Mouse (Mus musculus) liver, embryonic 12.5 days (tissue): ENCODE measurements at regions not wholly inside any gene's neighbourhood (a gene's known extent, or its start where the extent isn't known, plus 50 kb on each side); places are given as distances from the start of the nearest gene placed in this dataset.

Experiments used
- ATAC-seq: fragments of 200-750 bp; cut with Nextera tagmentation; 2 replicates; pipeline ENCODE4 v1.8.0; 2017; ENCODE audit warnings: moderate number of reproducible peaks, mild to moderate bottlenecking, moderate library complexity
- H3K27ac ChIP-seq: fragments of 300-500 bp; sonication (generic); 2 replicates; pipeline ENCODE4 v1.5.1; 2016; ENCODE audit warnings: mild to moderate bottlenecking
- H3K27me3 ChIP-seq: fragments of 300-500 bp; sonication (generic); replicated peaks from 2 replicates; pipeline ENCODE4 v1.6.1; 2016; ENCODE audit warnings: mild to moderate bottlenecking, moderate library complexity
- H3K36me3 ChIP-seq: fragments of 300-500 bp; sonication (generic); 2 replicates; pipeline ENCODE4 v1.6.1; 2016; ENCODE audit warnings: mild to moderate bottlenecking, moderate library complexity
- H3K4me1 ChIP-seq: fragments of 300-500 bp; sonication (generic); 2 replicates; pipeline ENCODE4 v1.6.1; 2016
- H3K4me2 ChIP-seq: fragments of 300-500 bp; sonication (generic); 2 replicates; pipeline ENCODE4 v1.6.1; 2016; ENCODE audit warnings: mild to moderate bottlenecking, moderate library complexity
- H3K4me3 ChIP-seq: fragments of 300-500 bp; sonication (generic); 2 replicates; pipeline ENCODE4 v1.5.1; 2016; ENCODE audit warnings: mild to moderate bottlenecking, moderate library complexity
- H3K9ac ChIP-seq: fragments of 300-500 bp; sonication (generic); 2 replicates; pipeline ENCODE4 v1.6.1; 2016; ENCODE audit warnings: mild to moderate bottlenecking, moderate library complexity
- H3K9me3 ChIP-seq: fragments of 300-500 bp; sonication (generic); replicated peaks from 2 replicates; pipeline ENCODE4 v1.6.1; 2016; ENCODE audit warnings: mild to moderate bottlenecking, moderate library complexity
- WGBS: fragments of 180-500 bp; shearing (Covaris S2); methylation state at CpG from one replicate; pipeline ENCODE4 v1.1.7; 2016; ENCODE audit not compliant: insufficient replicate concordance; 5-methylcytosine and 5-hydroxymethylcytosine counted together

DNA sequence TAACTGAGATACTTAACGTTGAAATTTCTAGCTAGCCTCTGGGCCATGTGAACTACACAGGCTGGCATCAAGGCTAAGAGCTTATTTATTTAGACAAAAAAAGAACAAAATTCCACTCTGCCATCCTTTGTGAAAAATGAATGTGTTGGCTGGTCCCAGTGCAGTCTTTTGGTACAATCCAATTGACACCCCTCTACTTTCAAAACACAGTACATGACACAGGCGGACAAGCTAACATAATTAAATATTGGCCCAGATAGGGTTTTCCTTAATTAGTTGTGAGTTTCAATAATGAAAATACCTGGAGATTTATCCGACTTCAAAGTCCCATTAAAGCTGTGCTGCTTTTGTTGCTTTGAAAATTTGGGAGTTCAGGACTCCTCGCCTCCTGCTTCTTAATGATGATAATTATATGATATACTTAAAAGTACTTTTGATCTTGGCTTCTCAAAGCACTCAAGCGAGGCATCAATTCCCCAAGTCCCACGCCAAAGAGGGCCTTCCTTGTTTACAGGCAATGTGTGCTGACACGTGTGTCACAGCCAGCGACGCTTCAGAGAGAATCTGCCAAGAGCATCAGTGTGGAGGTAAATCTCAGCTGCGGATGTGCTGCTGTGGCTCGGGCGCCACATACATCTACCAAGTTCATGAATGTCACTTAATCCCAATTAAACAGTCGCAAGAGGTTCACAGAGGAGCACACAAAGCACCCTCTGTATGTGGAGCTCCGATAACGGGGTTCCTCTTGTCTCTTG is 429.5 kb upstream of the Fam92a start:
- H3K9ac ChIP-seq: no peak overlapping the region
- no peak for ATAC-seq
- no peaks in the 10 kb centered on the region for H3K9me3 ChIP-seq
- WGBS: 73% methylated on average over 15 of the region's 15 CpGs
- no peaks in the 10 kb centered on the region for H3K27me3 ChIP-seq
- H3K27ac ChIP-seq: no peak overlapping the region
- H3K4me2 ChIP-seq: no peak overlapping the region
- no peak overlapping the region for H3K4me3 ChIP-seq
- no peaks in the 10 kb centered on the region for H3K4me1 ChIP-seq
- no peaks in the 10 kb centered on the region for H3K36me3 ChIP-seq

- 71% methylated on average over 10 of the region's 10 CpGs for WGBS
- H3K4me3 ChIP-seq: no peak overlapping the region
- ATAC-seq: no peak
- no peaks in the 10 kb centered on the region for H3K4me1 ChIP-seq
- no peaks in the 10 kb centered on the region for H3K36me3 ChIP-seq
- H3K4me2 ChIP-seq: no peak overlapping the region
- H3K27me3 ChIP-seq: no peaks in the 10 kb centered on the region
- H3K9me3 ChIP-seq: no peaks in the 10 kb centered on the region
- H3K9ac ChIP-seq: no peak overlapping the region
- no peak overlapping the region for H3K27ac ChIP-seq
These were observed 424.1 kb upstream of the Fam92a start for GRCm38 (mm10) chr4:12595801-12596515.

- ATAC-seq: no peak
- Histone ChIP-seq H3K27ac (no peak overlapping the region), H3K4me3 (no peak overlapping the region), H3K36me3 (no peaks in the 10 kb centered on the region), H3K9ac (no peak overlapping the region), H3K4me1 (no peaks in the 10 kb centered on the region), H3K9me3 (no peaks in the 10 kb centered on the region), H3K4me2 (no peak overlapping the region), H3K27me3 (no peaks in the 10 kb centered on the region)
- WGBS: 61% methylated on average over 3 of the region's 3 CpGs
These were observed 421.2 kb upstream of the Fam92a start for GRCm38 (mm10) chr4:12592973-12593372.

- Histone ChIP-seq H3K36me3 (no peaks in the 10 kb centered on the region), H3K4me1 (no peaks in the 10 kb centered on the region), H3K27me3 (no peaks in the 10 kb centered on the region), H3K27ac (no peak overlapping the region), H3K4me3 (no peak overlapping the region), H3K9me3 (no peaks in the 10 kb centered on the region), H3K4me2 (no peak overlapping the region), H3K9ac (no peak overlapping the region)
- ATAC-seq: no peak
- 76% methylated on average over 4 of the region's 4 CpGs for WGBS
These were observed 406.3 kb upstream of the Fam92a start for GRCm38 (mm10) chr4:12578102-12578501.

GRCm38 (mm10) chr4:12571881-12572280 is 400.1 kb upstream of the Fam92a start:
- H3K4me3 ChIP-seq: no peak overlapping the region
- no peaks in the 10 kb centered on the region for H3K27me3 ChIP-seq
- no peak overlapping the region for H3K4me2 ChIP-seq
- H3K9me3 ChIP-seq: no peaks in the 10 kb centered on the region
- ATAC-seq: no peak
- no peaks in the 10 kb centered on the region for H3K4me1 ChIP-seq
- H3K27ac ChIP-seq: no peak overlapping the region
- no peak overlapping the region for H3K9ac ChIP-seq
- no peaks in the 10 kb centered on the region for H3K36me3 ChIP-seq

DNA sequence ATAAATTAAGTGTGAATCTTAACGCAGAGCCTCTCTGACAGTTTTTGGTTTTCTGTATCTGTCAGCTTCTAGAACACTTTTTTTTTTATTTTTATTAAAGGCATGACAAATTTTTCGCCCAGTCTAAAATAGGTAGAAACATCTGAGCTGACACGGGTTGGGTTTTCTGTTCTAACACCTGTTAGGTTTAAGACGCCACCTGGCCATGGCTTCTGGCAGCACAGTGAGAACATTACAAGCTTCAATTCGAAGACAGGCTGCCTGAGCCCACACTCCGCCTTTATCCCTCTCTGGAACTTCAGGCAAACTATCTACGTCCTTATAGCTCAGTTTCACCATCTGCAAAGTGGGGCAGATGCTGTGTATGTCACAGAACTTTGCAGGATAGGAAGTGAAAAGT is 398.9 kb upstream of the Fam92a start:
- Histone ChIP-seq H3K9me3 (no peaks in the 10 kb centered on the region), H3K4me3 (no peak overlapping the region), H3K27ac (no peak overlapping the region), H3K36me3 (no peaks in the 10 kb centered on the region), H3K9ac (no peak overlapping the region), H3K27me3 (no peaks in the 10 kb centered on the region), H3K4me2 (no peak overlapping the region), H3K4me1 (no peaks in the 10 kb centered on the region)
- WGBS: 55% methylated on average over 7 of the region's 7 CpGs
- no peak for ATAC-seq

DNA sequence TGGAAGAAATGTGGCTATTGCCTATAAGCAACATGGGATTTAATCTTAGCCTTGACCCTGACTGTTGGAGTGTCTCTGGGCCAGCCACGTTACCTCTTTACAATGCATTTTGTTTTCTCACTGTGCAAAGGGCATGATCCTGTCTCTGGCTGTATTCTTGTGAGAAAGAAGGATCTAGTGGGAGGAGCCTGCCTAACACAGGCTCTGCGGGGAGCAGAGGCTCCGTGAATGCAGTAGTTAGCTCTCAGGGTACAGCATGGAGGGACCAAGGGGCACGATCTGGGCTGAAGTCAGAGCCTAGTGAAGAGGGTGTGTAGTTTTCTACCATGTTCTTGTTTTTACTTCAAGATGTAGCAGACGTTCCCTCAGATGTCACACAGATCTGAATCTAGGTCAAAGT is 395.8 kb upstream of the Fam92a start:
- no peak overlapping the region for H3K27ac ChIP-seq
- H3K4me1 ChIP-seq: no peaks in the 10 kb centered on the region
- H3K4me2 ChIP-seq: no peak overlapping the region
- H3K4me3 ChIP-seq: no peak overlapping the region
- no peaks in the 10 kb centered on the region for H3K27me3 ChIP-seq
- 38% methylated on average over 5 of the region's 5 CpGs for WGBS
- ATAC-seq: no peak
- H3K9me3 ChIP-seq: no peaks in the 10 kb centered on the region
- no peaks in the 10 kb centered on the region for H3K36me3 ChIP-seq
- no peak overlapping the region for H3K9ac ChIP-seq

DNA sequence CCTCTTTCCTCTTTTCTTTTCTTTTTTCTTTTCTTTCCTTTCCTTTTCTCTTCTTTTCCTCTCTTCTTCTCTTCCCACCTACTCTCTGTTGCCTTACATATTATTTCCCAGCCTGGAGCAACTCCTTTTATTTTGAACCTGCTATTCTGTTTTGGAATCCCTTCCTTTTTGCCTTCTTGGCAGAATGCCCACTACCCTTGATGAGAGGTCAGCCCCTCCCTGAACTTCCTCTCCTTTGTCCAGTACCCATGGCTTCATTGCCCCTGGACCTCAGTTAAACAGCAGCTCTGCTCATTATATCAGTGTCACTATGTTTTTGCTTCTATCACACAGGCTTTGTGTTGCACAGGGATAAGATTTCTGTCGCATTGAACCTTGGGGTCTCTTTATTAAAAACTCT is 391.2 kb upstream of the Fam92a start:
- WGBS: 54% methylated on average over 1 of the region's 1 CpGs
- no peak overlapping the region for H3K9ac ChIP-seq
- ATAC-seq: no peak
- H3K27me3 ChIP-seq: no peaks in the 10 kb centered on the region
- H3K4me2 ChIP-seq: no peak overlapping the region
- no peaks in the 10 kb centered on the region for H3K9me3 ChIP-seq
- H3K4me1 ChIP-seq: no peaks in the 10 kb centered on the region
- no peak overlapping the region for H3K4me3 ChIP-seq
- H3K27ac ChIP-seq: no peak overlapping the region
- H3K36me3 ChIP-seq: no peaks in the 10 kb centered on the region

GRCm38 (mm10) chr4:12560546-12560945 is 388.7 kb upstream of the Fam92a start:
- no peaks in the 10 kb centered on the region for H3K36me3 ChIP-seq
- 51% methylated on average over 3 of the region's 3 CpGs for WGBS
- H3K4me2 ChIP-seq: no peak overlapping the region
- no peaks in the 10 kb centered on the region for H3K27me3 ChIP-seq
- no peak overlapping the region for H3K4me3 ChIP-seq
- H3K27ac ChIP-seq: no peak overlapping the region
- no peaks in the 10 kb centered on the region for H3K4me1 ChIP-seq
- no peaks in the 10 kb centered on the region for H3K9me3 ChIP-seq
- ATAC-seq: no peak
- no peak overlapping the region for H3K9ac ChIP-seq

DNA sequence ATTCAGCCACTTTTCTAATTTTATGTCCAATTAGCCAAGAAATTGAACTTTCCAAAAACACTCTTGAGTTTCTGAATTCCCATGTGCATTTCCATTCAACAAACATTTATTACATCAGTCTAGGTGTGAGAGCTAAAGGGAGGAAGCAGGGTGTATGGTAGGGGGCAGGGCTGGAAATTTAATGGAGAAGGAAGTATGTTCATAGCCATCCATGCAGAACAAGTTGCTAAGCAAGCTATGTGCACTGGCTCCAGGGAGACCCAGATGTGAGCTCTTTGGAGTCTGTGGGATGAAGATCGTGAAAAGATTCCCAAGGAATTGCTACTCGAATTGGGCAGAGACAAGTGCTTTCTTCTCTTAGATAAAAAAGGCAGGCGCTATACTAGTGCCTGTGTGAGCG is 388.2 kb upstream of the Fam92a start:
- H3K27ac ChIP-seq: no peak overlapping the region
- 70% methylated on average over 4 of the region's 4 CpGs for WGBS
- no peak overlapping the region for H3K4me2 ChIP-seq
- H3K9ac ChIP-seq: no peak overlapping the region
- H3K4me3 ChIP-seq: no peak overlapping the region
- H3K36me3 ChIP-seq: no peaks in the 10 kb centered on the region
- no peaks in the 10 kb centered on the region for H3K4me1 ChIP-seq
- H3K9me3 ChIP-seq: no peaks in the 10 kb centered on the region
- H3K27me3 ChIP-seq: no peaks in the 10 kb centered on the region
- ATAC-seq: no peak

GRCm38 (mm10) chr4:12557105-12557504 is 385.3 kb upstream of the Fam92a start:
- no peaks in the 10 kb centered on the region for H3K4me1 ChIP-seq
- no peak for ATAC-seq
- no peak overlapping the region for H3K4me2 ChIP-seq
- no peak overlapping the region for H3K9ac ChIP-seq
- 53% methylated on average over 2 of the region's 2 CpGs for WGBS
- no peak overlapping the region for H3K4me3 ChIP-seq
- no peak overlapping the region for H3K27ac ChIP-seq
- H3K9me3 ChIP-seq: no peaks in the 10 kb centered on the region
- no peaks in the 10 kb centered on the region for H3K27me3 ChIP-seq
- H3K36me3 ChIP-seq: no peaks in the 10 kb centered on the region

DNA sequence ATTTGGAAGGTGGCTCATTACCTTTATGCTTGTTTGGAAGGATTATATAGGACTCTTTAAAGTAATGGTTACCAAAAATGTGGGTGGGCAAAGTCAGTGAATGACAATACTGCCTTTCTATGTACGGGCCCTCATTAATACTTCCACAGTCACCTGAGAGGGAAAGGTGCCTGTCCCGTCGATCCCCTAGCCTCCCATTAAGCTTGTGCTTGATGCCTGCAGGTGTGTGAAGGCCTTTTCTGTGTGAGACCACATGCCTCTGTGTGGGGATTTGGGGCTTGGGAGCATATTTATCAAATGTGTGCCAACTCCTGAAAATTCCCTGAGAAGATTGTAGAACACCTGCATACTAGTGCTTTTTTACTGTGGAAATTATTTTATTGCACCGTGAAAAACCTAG is 377.4 kb upstream of the Fam92a start:
- no peaks in the 10 kb centered on the region for H3K9me3 ChIP-seq
- ATAC-seq: no peak
- H3K27ac ChIP-seq: no peak overlapping the region
- H3K4me3 ChIP-seq: no peak overlapping the region
- no peaks in the 10 kb centered on the region for H3K4me1 ChIP-seq
- WGBS: 76% methylated on average over 4 of the region's 4 CpGs
- H3K9ac ChIP-seq: no peak overlapping the region
- H3K4me2 ChIP-seq: no peak overlapping the region
- H3K36me3 ChIP-seq: no peaks in the 10 kb centered on the region
- H3K27me3 ChIP-seq: no peaks in the 10 kb centered on the region

GRCm38 (mm10) chr4:12543906-12544305 is 372.1 kb upstream of the Fam92a start:
- H3K9ac ChIP-seq: no peak overlapping the region
- no peak overlapping the region for H3K27ac ChIP-seq
- no peaks in the 10 kb centered on the region for H3K27me3 ChIP-seq
- no peak overlapping the region for H3K4me3 ChIP-seq
- ATAC-seq: no peak
- no peak overlapping the region for H3K4me2 ChIP-seq
- no peaks in the 10 kb centered on the region for H3K36me3 ChIP-seq
- H3K4me1 ChIP-seq: no peaks in the 10 kb centered on the region
- no peaks in the 10 kb centered on the region for H3K9me3 ChIP-seq
- WGBS: 40% methylated on average over 2 of the region's 2 CpGs
